Mouse (Mus musculus): ENCODE data around the gene Sstr3. TPM values are rescaled to one million over a fixed set of nuclear protein-coding genes. Genes with fewer than 3 reads are reported as not detected.

Gene Sstr3
- polyA plus RNA-seq, 1 experiment from 2014 or later: 0.04 TPM

- 54% methylated on average over 4 of the region's 4 CpGs for WGBS
- Histone ChIP-seq H3K9ac (no peak overlapping the region), H3K4me2 (no peak overlapping the region), H3K4me1 (peaks cover 8% of the 10 kb centered on the region), H3K4me3 (no peak overlapping the region), H3K27ac (no peak overlapping the region), H3K36me3 (no peaks in the 10 kb centered on the region), H3K27me3 (no peaks in the 10 kb centered on the region), H3K9me3 (no peaks in the 10 kb centered on the region)
- ATAC-seq (ENCODE audit: insufficient number of reproducible peaks, low FRiP score, low TSS enrichment, low read depth): no peak
Observed at GRCm38 (mm10) chr15:78487066-78487465, 57.4 kb downstream of the Sstr3 start.

Other genes with a start within 250 kb of the Sstr3 start
- gene Csf2rb2, start 239.0 kb downstream of the Sstr3 start, polyA plus RNA-seq (2015; fragmentation: Nextera tagmentation; extraction: Ambion mirVana): 0.70 and 1.1 TPM in 2 replicates
- 5.6 and 6.0 TPM in 2 replicates for gene Csf2rb, start 218.9 kb downstream of the Sstr3 start, polyA plus RNA-seq (2015; fragmentation: Nextera tagmentation; extraction: Ambion mirVana)
- gene Tex33, start 148.8 kb downstream of the Sstr3 start, polyA plus RNA-seq (2015; fragmentation: Nextera tagmentation; extraction: Ambion mirVana): not detected in 2 replicates
- 15.4 and 17.1 TPM in 2 replicates for gene Tst, start 138.8 kb downstream of the Sstr3 start, polyA plus RNA-seq (2015; fragmentation: Nextera tagmentation; extraction: Ambion mirVana)
- gene Mpst, start 138.3 kb downstream of the Sstr3 start, polyA plus RNA-seq (2015; fragmentation: Nextera tagmentation; extraction: Ambion mirVana): 2.1 and 2.4 TPM in 2 replicates
- gene Kctd17, start 116.1 kb downstream of the Sstr3 start, polyA plus RNA-seq (2015; fragmentation: Nextera tagmentation; extraction: Ambion mirVana): 45.3 and 45.7 TPM in 2 replicates
- 0.24 and 0.83 TPM in 2 replicates for gene Tmprss6, start 76.1 kb downstream of the Sstr3 start, polyA plus RNA-seq (2015; fragmentation: Nextera tagmentation; extraction: Ambion mirVana)
- gene Il2rb, start 49.4 kb downstream of the Sstr3 start, polyA plus RNA-seq (2015; fragmentation: Nextera tagmentation; extraction: Ambion mirVana): 0.36 and 0.42 TPM in 2 replicates
- 52.3 and 60.8 TPM in 2 replicates for gene C1qtnf6, start 13.3 kb downstream of the Sstr3 start, polyA plus RNA-seq (2015; fragmentation: Nextera tagmentation; extraction: Ambion mirVana)
- 37.0 and 41.1 TPM in 2 replicates for gene Rac2, start 28.1 kb upstream of the Sstr3 start, polyA plus RNA-seq (2015; fragmentation: Nextera tagmentation; extraction: Ambion mirVana)
- 12.3 and 14.1 TPM in 2 replicates for gene Cyth4, start 52.4 kb upstream of the Sstr3 start, polyA plus RNA-seq (2015; fragmentation: Nextera tagmentation; extraction: Ambion mirVana)
- 0.05 and 0.22 TPM in 2 replicates for gene Elfn2, start 174.1 kb upstream of the Sstr3 start, polyA plus RNA-seq (2015; fragmentation: Nextera tagmentation; extraction: Ambion mirVana)
- 15.1 and 16.3 TPM in 2 replicates for gene Mfng, start 228.8 kb upstream of the Sstr3 start, polyA plus RNA-seq (2015; fragmentation: Nextera tagmentation; extraction: Ambion mirVana)